Mouse (Mus musculus) layer of hippocampus, postnatal 10 days (tissue): ENCODE results near the gene Eml2. TPM values are rescaled to one million over a fixed set of nuclear protein-coding genes. Genes with fewer than 3 reads are reported as not detected.

ENCODE experiments used
- DNase-seq, 2 experiments: peaks; one replicate each; pipeline ENCODE4 v3.0.0; 2021; ENCODE audit warnings: low spot score in 2 of 2
- total RNA-seq, 2 experiments: library from RNA; stranded (reverse); gene quantifications; 2 replicates each; pipeline ENCODE4 v1.2.3; 2021

The Eml2 gene
- total RNA-seq, 2 experiments from 2014 or later: 183 to 198 TPM

- DNase-seq: peak; percentile 98
These were observed 51.9 kb downstream of the Eml2 start, which contains the start of gene Opa3 for GRCm38 (mm10) chr7:19227883-19228792. Gene Opa3 (plus strand): TSS chr7:19228334.

GRCm38 (mm10) chr7:19228793-19229148 is 52.5 kb downstream of the Eml2 start:
- no peak for DNase-seq

GRCm38 (mm10) chr7:19229404-19229803 is 53.2 kb downstream of the Eml2 start:
- no peak for DNase-seq

GRCm38 (mm10) chr7:19230041-19230580 is 53.9 kb downstream of the Eml2 start:
- DNase-seq: no peak

GRCm38 (mm10) chr7:19230899-19231298 is 54.7 kb downstream of the Eml2 start:
- DNase-seq: no peak

GRCm38 (mm10) chr7:19231849-19232248 is 55.6 kb downstream of the Eml2 start:
- DNase-seq: no peak

GRCm38 (mm10) chr7:19234652-19235051 is 58.4 kb downstream of the Eml2 start:
- no peak for DNase-seq

GRCm38 (mm10) chr7:19235092-19235671 is 59.0 kb downstream of the Eml2 start:
- DNase-seq: no peak

GRCm38 (mm10) chr7:19236411-19236810 is 60.2 kb downstream of the Eml2 start:
- DNase-seq: no peak

GRCm38 (mm10) chr7:19238344-19238743 is 62.1 kb downstream of the Eml2 start:
- DNase-seq: no peak

- peak; percentile 94 to 96 for DNase-seq
These were observed 63.2 kb downstream of the Eml2 start for GRCm38 (mm10) chr7:19239423-19239822.

GRCm38 (mm10) chr7:19239986-19240385 is 63.8 kb downstream of the Eml2 start:
- DNase-seq: no peak

GRCm38 (mm10) chr7:19240905-19241463 is 64.8 kb downstream of the Eml2 start:
- DNase-seq: no peak

- no peak for DNase-seq
These were observed 65.8 kb downstream of the Eml2 start for GRCm38 (mm10) chr7:19242005-19242404.

- DNase-seq: no peak
These were observed 67.6 kb downstream of the Eml2 start for GRCm38 (mm10) chr7:19243858-19244257.

- DNase-seq: no peak
These were observed 68.9 kb downstream of the Eml2 start for GRCm38 (mm10) chr7:19245083-19245482.

- no peak for DNase-seq
These were observed 70.6 kb downstream of the Eml2 start for GRCm38 (mm10) chr7:19246855-19247254.

GRCm38 (mm10) chr7:19247511-19247910 is 71.3 kb downstream of the Eml2 start:
- DNase-seq: no peak

GRCm38 (mm10) chr7:19252078-19252477 is 75.9 kb downstream of the Eml2 start:
- DNase-seq: no peak

GRCm38 (mm10) chr7:19253437-19253836 is 77.2 kb downstream of the Eml2 start:
- no peak for DNase-seq

- DNase-seq: no peak
These were observed 79.2 kb downstream of the Eml2 start for GRCm38 (mm10) chr7:19255395-19255794.
